Mouse (Mus musculus) adrenal gland, postnatal 4 days (tissue): ENCODE measurements around the gene Pcsk2. TPM values are rescaled to one million over a fixed set of nuclear protein-coding genes. Genes with fewer than 3 reads are reported as not detected.

Source experiments
- DNase-seq, 2 experiments: peaks; one replicate each; pipeline ENCODE4 v3.0.0; 2021 to 2022; ENCODE audit warnings: low spot score in 2 of 2, mixed read lengths in 2 of 2
- total RNA-seq, 2 experiments: library from RNA; stranded (reverse); gene quantifications; 2 replicates each; pipeline ENCODE4 v1.2.3; 2021

Gene Pcsk2
- total RNA-seq, 2 experiments from 2014 or later, result 5.5 to 13.2 TPM

DNA sequence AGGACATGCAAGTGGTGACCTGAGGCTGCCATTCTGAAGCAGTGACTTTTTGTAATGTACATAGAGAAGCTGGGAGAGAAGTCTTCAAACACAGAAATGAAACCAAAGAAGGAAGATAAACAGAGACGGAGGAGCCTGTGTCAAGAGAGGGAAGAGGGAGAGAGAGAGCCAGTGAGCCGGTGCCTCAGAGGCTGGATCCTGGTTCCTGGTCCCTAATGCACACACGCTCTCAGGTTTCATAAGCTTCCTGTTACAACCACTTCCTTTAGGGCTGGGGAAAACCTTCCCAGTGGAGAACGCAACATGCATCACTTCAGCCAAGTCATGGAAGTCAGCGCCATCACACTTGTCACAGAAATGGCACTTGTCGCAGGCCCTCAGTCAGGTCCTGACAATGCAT, 288.1 kb downstream of the Pcsk2 start:
- no peak for DNase-seq

DNA sequence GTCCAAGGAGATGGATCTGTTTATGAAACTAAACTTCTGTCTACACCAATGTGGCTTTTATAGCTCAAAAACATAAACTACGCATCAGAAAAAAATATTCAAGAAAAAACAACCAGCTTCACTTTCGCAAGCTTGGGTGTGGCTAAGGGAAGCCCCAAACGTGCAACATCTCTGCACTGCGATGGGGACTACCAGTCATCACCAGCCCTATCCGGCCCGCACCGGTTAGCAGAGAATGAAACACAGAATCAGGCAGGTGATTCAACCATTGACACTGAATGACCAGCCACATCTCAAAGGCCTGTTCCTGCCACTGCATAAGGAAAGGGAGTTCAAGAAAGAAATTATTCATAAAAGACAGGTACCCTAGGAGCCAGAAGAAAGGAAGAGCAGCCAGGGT, 289.9 kb downstream of the Pcsk2 start:
- DNase-seq, result no peak

DNA sequence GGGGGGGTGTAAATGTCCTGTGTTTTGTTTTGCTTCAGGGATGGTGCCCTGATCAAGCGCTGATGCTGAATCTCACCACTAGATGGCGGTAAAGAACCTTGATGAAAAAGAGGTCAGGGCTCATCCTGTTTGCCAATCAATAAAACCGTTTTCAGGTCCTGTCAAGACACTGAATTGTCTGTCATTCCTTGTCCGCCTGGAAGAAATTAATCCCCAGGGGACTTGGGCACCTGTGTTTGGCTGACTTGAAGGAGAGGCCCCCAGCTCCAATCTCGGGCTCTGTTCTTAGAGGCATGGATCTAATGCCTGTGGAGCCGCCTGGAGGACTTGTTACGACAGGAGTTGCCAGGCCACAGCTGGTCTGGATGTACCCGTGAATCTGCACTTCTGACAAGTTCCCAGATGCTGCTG, 291.3 kb downstream of the Pcsk2 start:
- DNase-seq, result peak in 1 of 2 experiments; percentile 45

DNA sequence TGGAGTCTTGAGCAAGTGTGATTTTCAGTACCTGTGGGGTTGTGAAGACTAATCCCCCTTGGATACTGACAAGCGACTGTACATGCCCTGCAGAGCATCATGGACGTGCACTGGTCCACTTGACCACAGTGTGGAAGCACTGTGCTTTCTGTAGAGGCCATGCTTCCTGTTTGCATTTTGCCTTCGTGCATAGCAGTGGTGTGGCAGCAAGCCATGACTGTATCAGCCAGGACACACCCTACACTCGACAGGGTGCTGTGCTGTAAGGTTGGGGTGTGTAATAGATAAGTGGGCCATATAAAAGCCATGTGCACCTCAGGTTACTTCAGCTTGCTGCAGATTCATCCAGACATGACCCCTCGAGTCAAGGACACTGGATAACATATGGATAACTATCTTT, 292.7 kb downstream of the Pcsk2 start:
- DNase-seq, result no peak

DNA sequence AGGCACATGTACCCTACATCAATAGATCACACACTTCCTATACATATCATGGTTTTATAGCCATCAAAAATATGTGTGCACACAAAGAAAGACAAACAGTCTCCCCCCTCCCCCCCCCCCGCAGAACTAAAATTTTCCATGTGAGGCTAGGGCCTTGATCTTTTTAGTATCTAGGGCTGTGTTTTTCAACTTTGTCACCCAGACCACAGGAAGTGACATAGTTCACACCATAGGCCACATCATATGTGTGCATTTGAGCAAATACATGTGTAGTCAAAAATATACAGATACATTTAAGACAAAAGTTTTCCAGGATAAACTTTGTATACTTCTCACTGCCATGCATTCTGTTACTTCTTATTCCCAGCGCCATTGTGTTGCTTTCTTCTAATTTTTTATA, 293.5 kb downstream of the Pcsk2 start:
- no peak for DNase-seq

DNA sequence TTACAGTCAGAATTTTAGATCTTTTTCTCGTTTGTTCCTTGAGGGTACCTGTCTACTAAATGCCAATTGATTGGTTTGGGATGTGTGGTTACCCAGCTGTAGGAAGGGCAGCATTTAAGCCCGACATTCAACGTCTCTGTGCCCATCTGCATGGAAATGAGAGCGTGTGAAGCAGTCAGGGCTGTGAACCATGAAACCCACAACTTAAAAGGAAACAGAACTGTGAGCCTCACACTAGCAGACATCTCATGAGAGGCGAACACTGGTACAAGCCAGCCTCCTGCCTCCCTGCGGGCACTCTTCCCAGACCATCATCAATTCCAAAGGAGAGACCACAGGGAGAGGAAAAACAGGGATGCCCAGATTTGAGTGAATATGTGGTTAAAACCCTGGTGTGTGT, 294.9 kb downstream of the Pcsk2 start:
- no peak for DNase-seq

DNA sequence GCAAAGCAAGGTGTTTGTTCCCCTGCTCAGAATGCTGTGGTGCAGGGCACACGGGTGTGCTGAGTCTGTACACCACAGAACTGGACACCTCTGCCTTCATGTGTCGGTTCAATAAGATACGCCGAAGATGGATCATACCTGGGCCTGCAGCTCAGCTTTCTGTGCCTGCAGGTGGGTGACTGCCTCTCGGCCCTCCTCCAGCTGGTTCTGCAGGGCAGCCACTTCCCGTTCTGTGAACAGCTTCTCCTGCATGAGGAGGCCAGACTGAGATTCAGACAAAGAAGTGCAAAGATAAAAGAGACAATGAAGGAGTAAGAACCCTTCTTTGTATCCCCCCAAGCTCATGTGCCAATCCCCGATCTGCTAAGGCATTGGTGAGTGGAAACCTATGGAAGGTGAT, 295.6 kb downstream of the Pcsk2 start:
- DNase-seq, result no peak

DNA sequence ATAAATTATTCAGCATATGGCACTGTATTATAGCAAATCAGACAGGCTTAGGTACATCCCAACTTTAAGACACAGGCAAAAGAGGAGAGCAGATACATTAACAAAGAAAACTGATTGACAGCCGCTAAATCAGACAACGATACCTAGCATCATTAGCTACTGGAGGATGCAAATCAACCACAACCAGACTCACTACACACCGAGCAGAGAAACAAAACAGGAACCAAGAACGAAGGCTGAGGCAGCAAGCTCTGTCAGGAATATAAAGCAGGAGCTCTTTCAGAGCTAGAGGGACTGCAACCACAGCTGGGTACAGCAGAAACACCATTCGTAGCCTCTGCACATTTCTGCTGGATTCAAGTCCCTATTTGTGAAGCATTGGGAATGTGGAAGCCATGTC, 298.8 kb downstream of the Pcsk2 start:
- DNase-seq, result no peak

DNA sequence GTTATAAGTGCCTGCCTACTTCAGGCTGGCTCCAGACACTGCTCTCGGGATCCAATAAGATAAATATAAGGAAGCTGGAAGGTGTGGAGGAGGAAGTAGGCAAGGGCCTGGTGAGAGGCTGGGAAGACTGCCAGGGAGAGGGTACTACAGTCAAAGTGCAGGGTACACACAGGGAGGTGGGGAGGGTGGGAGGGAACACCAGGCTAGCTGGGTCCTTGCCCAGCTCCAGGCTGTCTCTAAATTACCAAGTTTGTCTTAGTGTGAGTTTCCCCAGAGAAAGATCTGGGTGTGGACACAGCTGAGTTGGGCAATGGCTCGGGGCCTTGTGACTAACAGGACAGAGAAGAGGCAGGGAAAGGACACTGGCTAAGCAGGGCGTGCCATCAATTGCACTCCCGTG, 300.8 kb downstream of the Pcsk2 start:
- DNase-seq, result no peak

DNA sequence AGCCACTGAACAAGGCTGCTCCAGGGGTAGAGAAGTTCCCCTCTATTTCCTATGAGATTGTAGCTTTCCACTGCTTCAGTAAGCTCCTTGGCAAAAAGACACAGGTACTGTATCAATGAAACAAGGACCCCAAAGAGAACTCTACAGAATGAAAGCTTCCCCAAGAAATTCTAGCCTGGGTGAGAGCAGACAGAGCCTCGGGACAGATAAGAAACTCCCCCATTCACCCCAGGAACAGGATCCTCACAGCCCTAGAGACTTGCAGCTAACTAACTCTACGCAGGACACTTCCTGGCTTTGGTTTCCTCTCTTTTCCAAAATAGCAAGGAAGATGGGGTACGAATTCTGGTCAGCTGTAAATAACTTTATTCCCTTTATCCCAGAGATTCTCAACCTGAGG, 301.3 kb downstream of the Pcsk2 start:
- DNase-seq, result no peak

DNA sequence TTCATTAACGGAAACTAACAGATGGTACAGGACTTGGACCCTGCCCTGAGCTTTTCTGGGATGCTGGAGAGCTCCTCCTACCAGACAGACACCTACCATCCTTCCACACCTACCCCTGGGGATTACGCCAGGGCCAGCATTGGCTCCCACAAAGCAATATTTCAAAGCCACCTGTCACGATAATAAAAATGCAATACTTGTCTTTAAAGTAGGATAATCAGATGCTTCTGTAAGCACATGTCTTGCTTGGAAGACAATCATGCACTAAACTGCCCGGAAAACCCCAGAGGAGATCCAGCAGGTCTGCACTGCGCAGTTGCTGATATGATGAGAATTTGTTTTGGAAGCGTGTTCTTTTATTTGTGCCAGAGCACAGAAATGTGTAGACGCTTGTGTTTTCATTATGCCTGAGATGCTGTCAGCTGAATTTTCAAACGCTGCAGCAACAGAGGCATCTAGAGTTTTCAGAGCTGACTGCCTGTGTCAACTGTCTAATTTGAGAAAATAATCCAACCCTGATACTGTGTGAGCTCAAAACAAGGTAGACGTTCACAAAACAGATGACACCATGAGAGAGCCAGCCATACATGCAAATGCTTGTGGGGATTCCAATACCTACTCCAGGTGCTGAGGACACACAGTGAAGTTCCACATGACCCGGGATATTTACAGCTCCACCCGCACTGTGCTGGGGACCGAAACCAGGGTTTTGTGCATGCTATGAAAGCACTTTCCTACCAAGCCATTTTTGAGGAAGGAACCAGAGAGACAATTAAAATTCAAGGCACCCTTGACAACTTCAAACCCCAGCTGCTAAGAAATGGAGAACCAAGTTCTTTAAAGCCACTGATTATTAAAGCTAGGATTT, 305.6 kb downstream of the Pcsk2 start:
- DNase-seq, result no peak

DNA sequence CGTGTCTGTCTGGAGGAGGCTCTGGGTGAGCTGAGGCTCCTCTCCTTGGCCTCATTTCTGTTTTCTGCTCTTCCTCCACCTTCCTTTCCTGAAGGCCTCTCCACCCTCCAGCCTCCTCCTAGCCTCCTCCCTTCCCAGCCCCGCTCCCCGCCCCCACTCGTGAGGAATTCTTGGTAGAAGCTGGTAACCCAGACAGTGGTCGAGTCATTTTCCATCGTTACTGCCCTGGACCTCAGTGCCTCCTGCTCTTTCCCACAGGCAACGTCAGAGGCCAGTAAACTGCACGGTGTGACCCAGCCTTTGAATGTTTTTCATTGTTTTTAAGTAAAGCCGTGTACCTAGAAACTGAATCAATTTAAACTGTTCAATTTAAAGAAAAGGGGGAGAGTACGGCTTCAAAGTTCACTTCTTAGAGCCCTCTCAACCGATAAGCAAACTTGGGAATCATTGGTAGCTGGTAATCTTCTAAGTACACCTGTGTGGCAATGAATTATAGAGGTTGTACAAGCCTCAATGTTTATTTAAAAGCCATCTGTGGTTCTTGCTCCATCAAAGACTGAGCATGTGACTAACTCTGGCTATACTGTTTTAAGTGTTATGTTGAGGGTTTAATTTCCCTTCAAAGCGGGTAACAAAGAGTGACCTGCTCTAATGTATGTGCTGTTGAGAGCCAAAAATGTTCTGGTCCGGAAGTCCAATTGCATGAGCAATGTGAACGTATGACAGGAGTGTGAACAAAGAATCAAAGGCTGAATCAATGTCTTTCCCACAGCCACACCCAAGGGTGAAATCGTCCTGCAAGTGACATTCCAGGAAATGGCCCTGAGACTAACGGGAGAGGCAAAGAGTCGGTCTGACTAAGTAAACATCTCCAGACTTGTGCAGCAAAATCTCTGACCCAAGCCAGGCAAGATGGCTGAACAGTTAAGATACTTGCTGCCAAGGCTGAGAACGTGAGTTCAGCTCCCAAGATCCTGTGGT, 306.6 kb downstream of the Pcsk2 start:
- no peak for DNase-seq

DNA sequence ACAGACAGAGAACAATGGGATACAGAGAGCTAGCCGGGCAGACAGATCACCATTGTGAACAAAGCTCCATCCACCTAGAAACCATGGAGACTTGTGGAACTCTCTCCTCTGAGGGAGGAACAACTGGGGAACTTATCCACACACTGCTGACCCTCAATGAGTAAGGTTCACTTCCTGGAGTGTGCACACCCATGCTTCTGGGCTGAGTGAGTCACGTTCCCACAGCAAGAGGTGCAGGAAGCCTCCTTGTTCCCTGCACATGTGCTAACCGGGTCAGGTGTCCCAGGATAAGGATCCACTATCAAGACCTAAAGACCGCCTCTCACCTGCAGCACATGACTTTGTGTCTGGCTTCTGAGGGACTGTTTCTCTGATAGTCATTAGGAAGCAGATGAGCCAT, 307.5 kb downstream of the Pcsk2 start:
- no peak for DNase-seq

DNA sequence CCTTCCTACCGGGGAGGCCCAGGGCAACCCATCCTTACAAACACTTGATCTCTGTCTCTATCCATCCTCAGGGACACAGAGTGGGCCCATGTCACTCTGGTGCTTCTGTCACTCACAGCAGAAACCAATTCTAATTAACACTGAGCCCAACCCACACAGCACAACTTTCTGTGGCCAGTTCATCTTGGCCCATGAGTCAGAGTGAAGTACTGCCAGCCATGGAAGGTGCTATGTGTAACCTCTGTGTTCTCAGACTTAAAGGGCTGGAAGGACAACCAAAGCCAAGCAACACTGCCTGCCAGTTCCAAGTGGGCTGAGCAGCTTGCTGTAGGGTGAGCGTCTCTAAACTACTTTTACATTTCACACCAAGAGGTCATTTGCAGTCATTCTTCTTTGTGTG, 313.2 kb downstream of the Pcsk2 start:
- DNase-seq, result no peak

DNA sequence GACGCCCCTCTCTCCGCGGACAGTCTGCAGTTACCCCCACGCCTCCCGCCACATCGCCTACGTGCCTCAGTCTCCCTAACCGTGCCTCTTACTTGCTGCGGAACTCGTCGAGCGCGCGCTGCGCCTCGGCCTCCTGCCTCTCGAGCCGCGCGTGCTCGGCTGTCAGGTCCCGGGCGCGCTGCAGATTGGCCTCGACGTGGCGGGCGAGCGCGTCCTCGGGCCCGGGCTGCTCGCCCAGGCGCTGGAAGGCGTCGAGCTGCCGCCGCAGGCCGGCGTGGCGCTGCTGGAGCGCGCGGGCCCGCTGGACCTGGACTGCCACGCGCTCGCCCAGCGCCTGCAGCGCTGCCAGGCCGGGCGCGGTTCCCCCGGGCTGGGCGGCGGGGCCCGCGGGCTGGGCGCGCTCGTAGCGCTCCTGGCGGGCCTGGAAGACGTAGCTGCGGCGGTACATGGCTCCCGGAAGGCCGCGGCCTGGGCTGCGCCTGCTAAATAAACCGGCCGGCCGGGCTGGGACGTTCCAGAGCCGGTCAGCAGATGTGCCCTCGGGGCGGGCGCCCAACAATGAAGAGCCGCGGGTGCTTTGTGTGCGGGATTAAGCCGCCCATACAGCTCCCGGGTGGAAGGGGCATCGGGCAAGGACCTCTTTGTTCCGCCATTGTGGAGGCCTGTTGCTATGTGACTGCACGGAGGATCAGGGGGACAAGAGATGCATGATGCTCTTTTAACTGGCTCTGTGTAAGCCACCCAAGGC, 316.7 kb downstream of the Pcsk2 start, which contains the start of gene Bfsp1:
Bfsp1 (minus strand) TSS at position 690 of the 748 bp plus-strand sequence.
- peak; percentile 14 to 26 for DNase-seq

DNA sequence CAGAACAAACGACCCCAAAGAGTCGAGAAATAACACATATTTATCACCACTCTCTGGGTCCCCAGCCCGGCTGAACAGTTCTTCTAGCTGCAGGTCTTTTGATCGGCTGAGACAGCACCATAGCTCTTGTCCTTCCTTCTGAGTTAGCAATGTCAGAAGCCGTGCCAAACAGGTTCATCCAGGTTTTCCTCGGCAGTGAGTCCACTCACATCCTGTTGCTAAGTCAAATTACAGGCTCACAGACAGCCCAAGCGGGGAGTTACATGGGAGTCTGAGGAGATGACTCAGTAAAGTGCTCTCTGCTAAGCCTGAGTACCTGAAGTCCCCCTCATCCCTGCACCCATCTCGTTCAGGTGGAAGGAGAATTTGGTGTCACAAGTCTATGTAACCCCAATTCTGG, 318.6 kb downstream of the Pcsk2 start:
- DNase-seq, result no peak
